Mouse (Mus musculus) embryonic facial prominence, embryonic 12.5 days (tissue): ENCODE measurements around the gene Smim20. TPM values are rescaled to one million over a fixed set of nuclear protein-coding genes. Genes with fewer than 3 reads are reported as not detected.

Experiments used
- ATAC-seq: fragments of 200-750 bp; cut with Nextera tagmentation; 2 replicates; pipeline ENCODE4 v1.8.0; 2017; ENCODE audit not compliant: insufficient number of reproducible peaks, insufficient read depth, low FRiP score, low TSS enrichment
- H3K27ac ChIP-seq: fragments of 300-500 bp; sonication (generic); 2 replicates; pipeline ENCODE4 v1.5.1; 2016; ENCODE audit warnings: mild to moderate bottlenecking
- H3K27me3 ChIP-seq: fragments of 300-500 bp; sonication (generic); 2 replicates; pipeline ENCODE4 v1.6.1; 2016; ENCODE audit warnings: mild to moderate bottlenecking, moderate library complexity
- H3K36me3 ChIP-seq: fragments of 300-500 bp; sonication (generic); 2 replicates; pipeline ENCODE4 v1.6.1; 2016; ENCODE audit warnings: mild to moderate bottlenecking
- H3K4me1 ChIP-seq: fragments of 300-500 bp; sonication (generic); 2 replicates; pipeline ENCODE4 v1.6.1; 2016
- H3K4me2 ChIP-seq: fragments of 300-500 bp; sonication (generic); replicated peaks from 2 replicates; pipeline ENCODE4 v1.6.1; 2016; ENCODE audit warnings: mild to moderate bottlenecking, moderate library complexity
- H3K4me3 ChIP-seq: fragments of 300-500 bp; sonication (generic); 2 replicates; pipeline ENCODE4 v1.5.1; 2016; ENCODE audit warnings: mild to moderate bottlenecking
- H3K9ac ChIP-seq: fragments of 300-500 bp; sonication (generic); 2 replicates; pipeline ENCODE4 v1.6.1; 2016; ENCODE audit warnings: mild to moderate bottlenecking, moderate library complexity
- H3K9me3 ChIP-seq: fragments of 300-500 bp; sonication (generic); 2 replicates; pipeline ENCODE4 v1.6.1; 2016; ENCODE audit warnings: mild to moderate bottlenecking, moderate library complexity
- WGBS: fragments of 180-500 bp; shearing (Covaris S2); methylation state at CpG from one replicate; pipeline ENCODE4 v1.1.7; 2016; 5-methylcytosine and 5-hydroxymethylcytosine counted together
- polyA plus RNA-seq: library from polyadenylated mRNA; unstranded; fragments of >200 nt; fragmentation: Nextera tagmentation; extraction: Ambion mirVana; gene quantifications from 2 replicates; pipeline ENCODE4 v1.2.1, GENCODE M21; 2016

The Smim20 gene
- polyA plus RNA-seq: 57.5 and 72.7 TPM in 2 replicates

- H3K36me3 ChIP-seq: no peaks in the 10 kb centered on the region
- peak within 1 kb of the TSS; percentile 77 for H3K27ac ChIP-seq
- WGBS: 12% methylated on average over 53 of the region's 53 CpGs
Observed at GRCm38 (mm10) chr5:53266931-53267853, at the start of gene Smim20. Gene Smim20, plus strand, starts transcription at chr5:53267083.

GRCm38 (mm10) chr5:53225434-53225833 is 41.4 kb upstream of the Smim20 start:
- Histone ChIP-seq H3K4me3 (no peak overlapping the region), H3K9me3 (no peaks in the 10 kb centered on the region), H3K9ac (no peak overlapping the region), H3K4me1 (no peaks in the 10 kb centered on the region), H3K4me2 (no peak overlapping the region), H3K36me3 (no peaks in the 10 kb centered on the region), H3K27ac (no peak overlapping the region), H3K27me3 (no peaks in the 10 kb centered on the region)
- ATAC-seq: no peak
- WGBS: 88% methylated on average over 13 of the region's 13 CpGs

More at GRCm38 (mm10) chr5:53266931-53267853, at the start of gene Smim20:
- H3K9me3 ChIP-seq: no peaks in the 10 kb centered on the region
- H3K4me1 ChIP-seq: peaks cover 7% of the 10 kb centered on the region; the same call in 1 of the 2 replicates
- H3K27me3 ChIP-seq: no peaks in the 10 kb centered on the region
- H3K4me3 ChIP-seq: peak within 1 kb of the TSS; percentile 62
- H3K4me2 ChIP-seq: peak within 1 kb of the TSS; percentile 62
- H3K9ac ChIP-seq: peak within 1 kb of the TSS; percentile 41; the same call in 1 of the 2 replicates
- ATAC-seq: peak; percentile 79

GRCm38 (mm10) chr5:53230560-53230959 is 36.3 kb upstream of the Smim20 start:
- Histone ChIP-seq H3K4me1 (peaks cover 2% of the 10 kb centered on the region; the same call in 1 of the 2 replicates), H3K9ac (no peak overlapping the region), H3K4me3 (no peak overlapping the region), H3K27ac (no peak overlapping the region), H3K4me2 (no peak overlapping the region), H3K9me3 (no peaks in the 10 kb centered on the region), H3K27me3 (no peaks in the 10 kb centered on the region), H3K36me3 (no peaks in the 10 kb centered on the region)
- ATAC-seq: no peak
- 44% methylated on average over 4 of the region's 4 CpGs for WGBS

- Histone ChIP-seq H3K9me3 (no peaks in the 10 kb centered on the region), H3K4me3 (no peak overlapping the region), H3K4me1 (peaks cover 9% of the 10 kb centered on the region; the same call in 1 of the 2 replicates), H3K36me3 (no peaks in the 10 kb centered on the region), H3K27me3 (no peaks in the 10 kb centered on the region), H3K27ac (no peak overlapping the region), H3K9ac (no peak overlapping the region), H3K4me2 (no peak overlapping the region)
- WGBS: 16% methylated on average over 4 of the region's 4 CpGs
- no peak for ATAC-seq
Observed at GRCm38 (mm10) chr5:53235551-53235950, 31.3 kb upstream of the Smim20 start.

GRCm38 (mm10) chr5:53236136-53236535 is 30.7 kb upstream of the Smim20 start:
- Histone ChIP-seq H3K27me3 (no peaks in the 10 kb centered on the region), H3K9me3 (no peaks in the 10 kb centered on the region), H3K9ac (no peak overlapping the region), H3K36me3 (no peaks in the 10 kb centered on the region), H3K4me1 (peaks cover 9% of the 10 kb centered on the region; the same call in 1 of the 2 replicates), H3K27ac (no peak overlapping the region), H3K4me3 (no peak overlapping the region), H3K4me2 (no peak overlapping the region)
- ATAC-seq: no peak
- WGBS: 50% methylated on average over 5 of the region's 5 CpGs

GRCm38 (mm10) chr5:53236749-53237148 is 30.1 kb upstream of the Smim20 start:
- ATAC-seq: no peak
- Histone ChIP-seq H3K4me2 (no peak overlapping the region), H3K36me3 (no peaks in the 10 kb centered on the region), H3K4me3 (no peak overlapping the region), H3K27ac (no peak overlapping the region), H3K27me3 (no peaks in the 10 kb centered on the region), H3K9ac (no peak overlapping the region), H3K4me1 (peaks cover 9% of the 10 kb centered on the region; the same call in 1 of the 2 replicates), H3K9me3 (no peaks in the 10 kb centered on the region)
- 78% methylated on average over 7 of the region's 8 CpGs for WGBS

- H3K36me3 ChIP-seq: no peaks in the 10 kb centered on the region
- ATAC-seq: no peak
- 74% methylated on average over 7 of the region's 7 CpGs for WGBS
- H3K27ac ChIP-seq: no peak overlapping the region
- no peak overlapping the region for H3K4me2 ChIP-seq
- no peak overlapping the region for H3K9ac ChIP-seq
- peaks cover 9% of the 10 kb centered on the region; the same call in 1 of the 2 replicates for H3K4me1 ChIP-seq
- no peaks in the 10 kb centered on the region for H3K9me3 ChIP-seq
- no peaks in the 10 kb centered on the region for H3K27me3 ChIP-seq
- no peak overlapping the region for H3K4me3 ChIP-seq
Observed at GRCm38 (mm10) chr5:53238761-53239160, 28.1 kb upstream of the Smim20 start.

- H3K36me3 ChIP-seq: no peaks in the 10 kb centered on the region
- 81% methylated on average over 7 of the region's 7 CpGs for WGBS
- H3K27ac ChIP-seq: no peak overlapping the region
- no peak overlapping the region for H3K9ac ChIP-seq
- H3K9me3 ChIP-seq: no peaks in the 10 kb centered on the region
- no peak for ATAC-seq
- no peaks in the 10 kb centered on the region for H3K27me3 ChIP-seq
- H3K4me1 ChIP-seq: peaks cover 9% of the 10 kb centered on the region; the same call in 1 of the 2 replicates
- no peak overlapping the region for H3K4me3 ChIP-seq
- H3K4me2 ChIP-seq: no peak overlapping the region
Observed at GRCm38 (mm10) chr5:53239189-53239588, 27.7 kb upstream of the Smim20 start.

- Histone ChIP-seq H3K9ac (no peak overlapping the region), H3K4me2 (no peak overlapping the region), H3K36me3 (no peaks in the 10 kb centered on the region), H3K9me3 (no peaks in the 10 kb centered on the region), H3K4me3 (no peak overlapping the region), H3K4me1 (peaks cover 9% of the 10 kb centered on the region; the same call in 1 of the 2 replicates), H3K27me3 (no peaks in the 10 kb centered on the region), H3K27ac (no peak overlapping the region)
- WGBS: 49% methylated on average over 11 of the region's 11 CpGs
- no peak for ATAC-seq
Observed at GRCm38 (mm10) chr5:53239831-53240440, 26.9 kb upstream of the Smim20 start.

- 53% methylated on average over 2 of the region's 2 CpGs for WGBS
- ATAC-seq: no peak
- H3K9ac ChIP-seq: no peak overlapping the region
- no peaks in the 10 kb centered on the region for H3K27me3 ChIP-seq
- H3K27ac ChIP-seq: no peak overlapping the region
- 0 out of 2 replicates have a peak, but pooled peaks cover 6% of the 10 kb centered on the region for H3K4me1 ChIP-seq
- no peaks in the 10 kb centered on the region for H3K9me3 ChIP-seq
- H3K4me2 ChIP-seq: no peak overlapping the region
- no peak overlapping the region for H3K4me3 ChIP-seq
- H3K36me3 ChIP-seq: no peaks in the 10 kb centered on the region
Observed at GRCm38 (mm10) chr5:53241109-53241508, 25.8 kb upstream of the Smim20 start.

GRCm38 (mm10) chr5:53241963-53242362 is 24.9 kb upstream of the Smim20 start:
- 79% methylated on average over 5 of the region's 5 CpGs for WGBS
- Histone ChIP-seq H3K4me2 (no peak overlapping the region), H3K27ac (no peak overlapping the region), H3K9ac (no peak overlapping the region), H3K36me3 (no peaks in the 10 kb centered on the region), H3K27me3 (no peaks in the 10 kb centered on the region), H3K4me3 (no peak overlapping the region), H3K9me3 (no peaks in the 10 kb centered on the region), H3K4me1 (0 out of 2 replicates have a peak, but pooled peaks cover 6% of the 10 kb centered on the region)
- ATAC-seq: no peak
